Mouse (Mus musculus) megakaryocyte, embryonic 14.5 days (primary cell): ENCODE results near the gene Dkk3.

Source experiments
- FLI1 ChIP-seq: IDR thresholded peaks from 2 replicates; pipeline ENCODE4 v1.6.1; 2012; ENCODE audit warnings: low read length, inconsistent platforms, mixed read lengths
- GATA1 ChIP-seq: IDR thresholded peaks from 3 replicates; pipeline ENCODE4 v1.6.1; 2012; ENCODE audit warnings: mixed read lengths, low read length, inconsistent platforms, borderline replicate concordance

DNA sequence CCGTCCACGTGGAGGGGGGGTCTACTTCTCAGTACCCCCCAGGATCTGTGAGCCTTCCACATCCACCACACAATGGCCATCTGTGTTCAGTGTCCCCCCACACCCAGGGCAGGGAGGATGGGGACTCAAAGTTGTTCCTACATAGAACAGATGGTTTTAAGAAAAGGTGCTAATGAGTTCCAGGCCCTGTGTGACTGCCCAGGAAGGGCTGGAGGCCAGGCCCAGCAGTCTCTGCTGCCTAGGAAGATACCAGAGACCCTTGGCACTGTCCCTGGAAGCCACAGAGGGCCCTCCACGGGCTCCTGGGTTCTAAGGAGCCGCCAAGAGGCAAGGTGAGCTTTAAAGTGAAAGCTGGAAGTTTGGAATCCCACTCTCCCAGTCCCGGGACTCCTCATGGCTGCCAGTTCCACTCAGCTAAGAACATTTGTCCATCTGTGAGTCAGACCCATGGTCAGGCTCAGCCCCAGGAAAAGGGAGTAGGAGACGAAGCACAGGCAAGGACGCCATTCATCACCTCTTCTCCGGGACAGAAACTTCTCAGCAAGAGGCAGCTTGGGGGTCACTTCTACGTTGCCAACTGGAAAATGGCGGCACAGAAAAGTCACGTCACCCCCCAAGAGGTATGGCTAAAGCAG is 36.9 kb downstream of the Dkk3 start:
- TF ChIP-seq GATA1 (no peak), FLI1 (no peak)
